Mouse (Mus musculus): ENCODE data around the gene Fam174b. TPM values are rescaled to one million over a fixed set of nuclear protein-coding genes. Genes with fewer than 3 reads are reported as not detected.

Gene Fam174b
- total RNA-seq (2021) = 10 to 100 TPM; 14.2 to 20.3 TPM
- long read RNA-seq, experiment 1, transcript Fam174b-201 (3 exons, 2,683 nt) = major isoform, 32 of 35 reads
- long read RNA-seq, experiment 1, partial matches to known transcripts = 0 of 35 reads
- long read RNA-seq, experiment 1, other reads (novel, unspliced or antisense) = 3 of 35 reads
- long read RNA-seq, experiment 2, transcript Fam174b-201 (3 exons, 2,683 nt) = major isoform, 78 of 85 reads
- long read RNA-seq, experiment 2, partial matches to known transcripts = 0 of 85 reads
- long read RNA-seq, experiment 2, other reads (novel, unspliced or antisense) = 7 of 85 reads

DNA sequence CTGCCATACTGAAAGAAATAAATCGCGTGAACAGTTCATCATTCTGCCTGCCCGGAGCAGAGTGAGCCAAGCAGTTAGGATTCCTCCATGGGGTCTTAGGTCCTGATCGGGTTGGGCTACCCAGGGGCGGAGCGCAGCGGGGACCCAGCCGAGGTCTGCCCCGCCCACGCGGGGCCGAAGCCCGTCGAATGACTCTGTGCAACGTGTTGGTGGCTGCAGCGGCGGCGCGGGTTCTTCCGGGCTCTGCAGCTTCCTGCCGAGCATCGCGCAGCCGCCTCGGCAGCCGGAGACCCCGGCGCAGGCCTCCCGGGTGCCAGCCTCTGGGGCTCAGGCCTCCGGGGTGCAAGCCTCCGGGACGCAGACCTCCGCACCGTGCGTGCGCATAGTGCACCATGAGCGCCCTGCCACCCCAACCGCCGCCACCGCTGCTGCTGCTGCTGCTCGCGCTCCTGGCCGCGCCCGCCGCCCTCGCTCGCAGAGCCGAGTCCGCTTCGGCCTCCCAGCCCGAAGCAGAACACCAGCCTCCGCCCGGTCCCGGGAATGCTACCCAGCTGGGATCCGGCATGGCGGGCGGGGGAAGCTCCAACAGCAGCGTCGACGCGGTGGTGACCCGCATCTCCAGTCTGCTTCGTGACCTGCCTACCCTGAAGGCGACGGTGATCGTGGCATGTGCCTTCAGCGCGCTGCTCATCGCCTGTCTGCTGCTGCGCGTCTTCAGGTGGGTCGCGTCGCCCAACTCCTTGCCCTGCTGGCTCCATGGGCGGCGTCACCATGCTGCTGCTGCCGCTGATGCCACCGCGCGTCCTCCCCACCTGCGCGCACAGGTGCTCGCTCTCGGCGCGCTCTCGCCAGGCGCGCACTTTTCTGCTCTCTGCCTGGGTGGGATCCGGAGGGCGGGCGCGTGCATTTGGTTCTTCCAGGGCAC lies at the start of gene Fam174b:
Gene Fam174b (plus strand): TSS at position 192 of the 925 bp plus-strand sequence.
- DNase-seq (ENCODE audit: low spot score in 2 of 2) = peak; percentile 26 to 36

DNA sequence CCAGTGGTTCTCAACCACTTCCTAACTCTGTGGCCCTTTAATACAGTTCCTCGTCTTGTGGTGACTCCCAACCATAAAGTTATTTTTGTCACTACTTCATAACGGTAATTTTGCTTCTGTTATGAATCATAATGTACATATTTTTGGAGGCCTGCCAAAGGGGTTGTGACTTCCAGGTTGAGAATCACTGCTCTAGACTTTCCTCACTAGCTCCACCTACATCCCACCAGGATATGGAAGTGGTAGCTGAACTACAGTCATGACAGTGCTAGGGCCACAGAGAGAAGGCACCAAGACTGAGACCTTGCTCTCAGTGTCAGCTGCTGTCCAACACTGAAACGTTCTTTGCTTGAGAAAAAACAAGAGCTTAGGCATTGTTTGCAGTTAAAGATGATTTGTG lies 43.0 kb upstream of the Fam174b start:
- no peak for DNase-seq (ENCODE audit: low spot score in 2 of 2)

DNA sequence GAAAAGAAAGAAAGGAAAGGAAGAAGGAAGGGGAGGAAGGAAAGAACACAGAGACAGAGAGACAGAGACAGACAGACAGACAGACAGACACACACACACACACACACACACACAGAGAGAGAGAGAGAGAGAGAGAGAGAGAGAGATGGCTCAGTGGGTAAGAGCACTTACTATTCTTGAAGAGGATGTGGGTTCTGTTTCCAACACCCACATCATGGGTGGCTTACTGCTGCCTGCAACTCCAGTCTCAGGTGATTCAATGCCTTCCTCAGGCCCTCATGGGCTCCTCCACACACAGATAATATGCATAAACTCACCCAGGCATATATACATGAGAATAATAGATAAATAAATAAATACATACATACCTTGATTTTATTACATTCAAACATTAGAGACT lies 35.8 kb upstream of the Fam174b start:
- DNase-seq (ENCODE audit: low spot score in 2 of 2) = no peak

DNA sequence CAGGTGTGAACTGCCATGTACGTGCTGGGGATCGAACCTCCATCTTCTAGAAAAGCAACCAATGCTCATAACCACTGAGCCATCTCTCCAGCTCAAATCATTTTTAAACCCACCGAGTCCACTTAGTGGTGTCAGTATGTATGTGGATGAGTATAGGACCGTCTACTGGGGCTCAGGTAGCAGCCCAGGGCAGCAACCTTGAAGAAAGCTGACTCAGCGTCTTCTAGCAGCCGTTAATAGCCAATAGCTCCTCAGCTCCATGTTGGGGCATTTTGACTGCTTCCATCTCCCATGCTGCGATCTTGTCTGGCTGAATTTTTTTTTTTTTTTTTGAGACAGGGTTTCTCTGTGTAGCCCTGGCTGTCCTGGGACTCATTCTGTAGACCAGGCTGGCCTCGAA lies 26.6 kb upstream of the Fam174b start:
- no peak for DNase-seq (ENCODE audit: low spot score in 2 of 2)

DNA sequence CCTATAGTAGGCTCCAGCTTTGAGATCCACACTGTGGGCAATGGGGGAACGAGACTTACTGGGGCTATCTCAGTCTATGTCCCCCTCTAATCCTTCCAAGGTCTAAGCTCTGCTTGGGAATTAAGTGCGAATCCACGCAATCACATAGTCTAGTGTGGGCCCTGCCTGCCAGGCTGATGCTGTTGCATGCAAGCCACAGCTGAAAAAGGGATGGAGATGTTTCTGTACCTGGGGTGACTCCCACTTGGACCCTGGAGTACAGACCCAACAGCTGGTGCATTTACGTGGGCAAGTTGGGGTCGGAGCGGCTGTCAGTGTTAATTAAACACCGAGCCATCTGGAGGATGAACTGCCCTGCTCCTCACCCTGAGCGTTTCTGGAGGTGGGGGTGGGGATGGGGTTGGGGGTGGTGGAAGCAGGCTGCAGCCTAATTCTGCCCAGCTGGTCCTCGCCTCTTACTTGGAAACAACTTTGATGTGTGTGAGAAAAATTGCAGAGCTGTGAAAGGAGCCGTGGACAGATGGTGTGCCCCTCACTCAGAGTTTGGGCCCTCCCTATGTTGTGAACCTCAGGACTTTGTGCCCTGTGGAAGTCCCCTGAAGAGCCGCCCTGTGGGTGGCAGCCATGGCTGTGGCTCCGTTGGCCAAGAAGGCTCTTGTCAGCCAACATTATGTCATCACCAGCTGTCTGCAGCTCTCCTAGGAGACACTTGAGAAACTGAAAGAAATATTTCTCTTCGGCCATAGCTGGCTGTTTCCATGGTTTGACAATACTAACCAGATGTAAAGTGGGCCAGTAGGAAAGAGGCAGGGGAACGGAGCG lies 24.0 kb upstream of the Fam174b start:
- no peak for DNase-seq (ENCODE audit: low spot score in 2 of 2)

DNA sequence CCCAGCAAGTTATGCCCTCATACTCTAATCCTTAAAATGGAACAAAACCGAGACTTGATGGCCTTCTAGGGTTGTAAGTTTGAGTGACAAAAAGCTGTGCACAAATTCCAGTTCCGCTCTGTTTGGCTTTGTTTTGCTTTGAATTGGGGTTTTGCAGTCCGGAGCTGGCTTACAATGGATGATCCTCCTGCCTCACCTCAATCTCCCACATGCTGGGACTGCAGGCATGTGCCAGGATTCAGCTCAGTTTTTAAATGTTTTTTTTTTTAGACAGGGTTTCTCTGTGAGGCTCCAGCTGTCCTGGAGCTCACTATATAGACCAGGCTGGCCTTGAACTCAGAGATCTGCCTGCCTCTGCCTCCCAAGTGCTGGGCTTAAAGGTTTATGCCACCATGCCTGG lies 23.3 kb upstream of the Fam174b start:
- no peak for DNase-seq (ENCODE audit: low spot score in 2 of 2)

DNA sequence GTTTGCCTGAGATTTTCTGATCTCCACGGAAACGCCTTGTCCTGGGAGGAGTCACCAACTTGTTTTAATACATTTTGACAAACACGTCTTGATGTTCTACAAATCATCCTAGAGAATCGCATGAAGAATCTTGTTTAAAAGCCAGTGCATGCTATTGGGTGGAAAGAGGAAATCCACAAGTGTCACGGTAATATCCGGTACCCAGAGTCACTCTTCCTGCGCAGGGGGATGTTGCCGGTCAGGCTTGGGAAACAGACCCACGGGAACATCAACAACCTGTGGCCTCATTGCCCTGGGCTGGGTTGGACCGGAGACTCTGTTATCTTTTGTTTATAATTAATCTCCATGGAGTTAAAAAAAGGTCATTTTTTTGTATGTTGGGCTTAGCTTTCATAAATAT lies 22.1 kb upstream of the Fam174b start:
- DNase-seq (ENCODE audit: low spot score in 2 of 2) = no peak

DNA sequence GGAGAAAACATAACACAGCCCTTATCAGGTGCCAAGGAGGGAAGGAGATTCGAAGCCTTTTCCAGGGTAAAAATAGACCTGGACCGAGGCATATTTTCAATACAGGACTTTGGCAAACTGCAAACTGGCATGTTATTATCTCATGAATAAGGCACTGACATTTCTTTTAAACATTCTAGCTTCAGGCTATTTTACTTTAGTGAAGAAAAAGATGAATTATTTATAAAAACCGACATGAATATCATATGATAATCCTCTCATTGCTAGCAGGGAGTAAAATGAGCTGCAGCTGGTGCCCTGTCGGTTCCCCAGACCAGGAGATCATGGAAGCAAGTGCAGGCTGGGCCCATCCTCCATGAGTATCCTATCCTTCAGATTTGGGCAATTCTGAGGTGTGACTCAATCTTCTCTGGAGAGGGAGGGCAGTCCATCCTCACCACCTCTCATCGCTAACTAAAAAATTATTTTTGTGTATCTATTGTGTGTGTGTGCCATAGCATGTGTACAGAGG lies 21.6 kb upstream of the Fam174b start:
- DNase-seq (ENCODE audit: low spot score in 2 of 2) = no peak

DNA sequence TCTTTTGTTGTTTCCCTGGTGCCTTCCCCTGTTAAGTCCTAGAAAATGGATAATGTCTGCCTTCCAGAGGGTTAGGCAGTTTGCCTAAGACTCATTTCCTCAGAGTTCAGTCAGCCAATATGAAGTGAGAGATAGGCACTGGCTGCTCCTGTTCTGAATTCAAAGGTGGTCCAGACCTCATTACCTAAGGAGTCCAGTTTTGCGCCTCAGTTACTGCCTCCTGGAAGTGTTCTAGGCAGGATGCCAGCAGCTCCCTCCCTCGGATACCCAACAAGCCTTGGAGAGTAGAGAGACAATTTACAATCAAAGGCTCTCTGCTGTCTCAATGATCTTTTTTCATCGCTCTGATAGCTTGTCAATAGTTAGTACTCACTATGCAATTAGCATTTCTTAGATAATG lies 19.1 kb upstream of the Fam174b start:
- no peak for DNase-seq (ENCODE audit: low spot score in 2 of 2)

DNA sequence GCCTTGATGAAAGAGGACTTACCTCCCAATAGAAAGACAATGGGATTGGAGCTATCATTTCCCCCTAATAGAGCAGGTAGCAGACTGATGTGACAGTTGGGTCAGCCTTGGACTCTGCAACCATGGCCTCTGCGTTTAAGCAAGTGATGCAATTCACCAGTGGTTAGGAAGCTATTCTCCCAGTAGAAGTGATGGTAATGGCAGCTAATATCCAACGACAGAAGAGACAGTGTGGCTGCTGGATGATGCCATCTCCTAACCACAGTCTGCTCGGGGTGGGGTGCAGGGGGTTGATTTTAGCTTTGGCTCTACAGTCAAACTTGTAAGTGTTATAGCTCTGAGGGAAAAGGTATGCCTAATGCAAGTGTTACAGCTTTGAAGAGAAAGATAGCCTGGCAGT lies 18.3 kb upstream of the Fam174b start:
- DNase-seq (ENCODE audit: low spot score in 2 of 2) = no peak

DNA sequence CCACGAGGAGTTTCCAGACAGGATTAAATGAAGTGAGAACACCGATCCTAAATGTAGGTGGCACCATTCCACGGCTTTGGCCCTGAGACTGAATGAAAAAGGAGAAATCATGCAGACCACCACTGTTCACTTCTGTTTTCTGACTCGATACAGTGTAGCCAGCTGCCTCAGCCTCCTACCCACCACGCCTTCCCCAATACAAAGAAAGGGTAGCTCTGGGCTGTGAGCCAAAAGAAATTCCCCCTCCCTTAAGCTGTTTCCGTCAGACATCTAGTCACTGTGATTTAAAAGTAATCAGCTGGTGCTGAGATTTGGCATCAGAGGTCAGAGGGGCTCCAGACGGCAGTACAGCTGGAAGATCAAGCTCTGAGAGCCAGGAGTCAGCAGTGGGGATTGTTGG lies 10.2 kb upstream of the Fam174b start:
- DNase-seq (ENCODE audit: low spot score in 2 of 2) = no peak

DNA sequence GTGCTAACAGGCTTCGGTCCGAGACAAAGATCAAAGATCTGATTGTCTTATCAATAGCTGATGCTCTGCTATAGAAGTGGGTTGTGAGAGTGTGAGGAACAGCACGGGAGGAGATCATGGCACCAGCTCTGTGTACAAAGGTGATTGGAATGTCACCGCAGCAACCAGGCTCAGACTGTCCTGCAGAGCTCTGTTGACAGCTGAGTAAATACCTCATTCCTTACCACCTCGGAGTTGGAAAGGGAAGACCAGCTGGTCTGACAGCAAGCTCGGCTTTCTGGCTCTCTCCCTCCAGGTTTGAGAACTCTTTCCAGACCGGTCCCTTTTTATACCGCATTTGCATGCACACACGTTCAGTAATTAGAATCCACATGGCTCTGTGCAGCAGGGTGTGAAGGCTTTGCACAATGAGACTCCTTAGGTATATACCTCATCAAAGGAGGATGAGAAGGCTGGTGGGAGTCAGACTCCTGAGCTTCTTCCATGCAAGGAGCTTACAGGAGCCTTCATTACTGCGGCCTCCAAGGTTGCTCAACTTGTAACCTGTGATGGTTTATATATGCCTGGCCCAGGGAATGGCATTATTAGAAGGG lies 9.6 kb upstream of the Fam174b start:
- no peak for DNase-seq (ENCODE audit: low spot score in 2 of 2)

DNA sequence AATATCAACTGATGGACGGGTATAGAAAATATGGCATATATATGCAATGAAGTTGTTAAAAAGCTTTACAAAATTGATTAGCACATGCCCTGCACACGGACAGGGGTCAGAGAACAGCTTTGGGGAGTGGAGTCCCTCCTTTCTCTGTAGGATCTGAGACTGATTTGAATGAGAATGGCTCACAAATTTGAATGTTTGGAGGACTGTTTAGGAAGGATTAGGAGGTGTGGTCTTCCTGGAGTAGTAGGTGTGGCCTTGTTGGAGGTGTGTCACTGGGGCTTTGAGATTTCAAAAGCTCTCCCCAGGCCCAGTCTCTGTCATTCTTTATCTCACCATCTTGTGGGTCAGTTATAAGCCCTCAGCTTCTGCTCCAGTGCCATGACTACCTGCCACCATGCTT lies 4.1 kb upstream of the Fam174b start:
- DNase-seq (ENCODE audit: low spot score in 2 of 2) = no peak

DNA sequence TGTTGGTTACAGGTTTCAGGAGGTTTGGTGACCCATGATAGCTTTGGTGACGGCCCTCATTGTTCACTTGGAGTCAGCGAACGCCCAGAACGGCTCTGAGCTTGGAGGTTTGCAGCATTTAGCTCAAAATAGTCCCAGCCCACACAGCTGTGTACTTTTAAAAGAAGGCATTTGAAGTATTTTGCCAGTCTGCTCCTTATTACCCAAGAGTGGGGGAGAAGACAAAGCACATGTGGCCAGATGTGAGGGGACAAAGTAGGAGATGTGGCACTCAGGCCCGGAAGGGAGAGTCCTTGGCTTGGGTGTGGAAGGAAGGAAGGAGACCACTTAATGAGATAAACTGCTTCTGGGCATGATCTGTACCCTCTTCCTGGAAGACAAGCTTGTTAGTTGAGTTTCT lies 1.3 kb downstream of the Fam174b start:
- DNase-seq (ENCODE audit: low spot score in 2 of 2) = no peak

DNA sequence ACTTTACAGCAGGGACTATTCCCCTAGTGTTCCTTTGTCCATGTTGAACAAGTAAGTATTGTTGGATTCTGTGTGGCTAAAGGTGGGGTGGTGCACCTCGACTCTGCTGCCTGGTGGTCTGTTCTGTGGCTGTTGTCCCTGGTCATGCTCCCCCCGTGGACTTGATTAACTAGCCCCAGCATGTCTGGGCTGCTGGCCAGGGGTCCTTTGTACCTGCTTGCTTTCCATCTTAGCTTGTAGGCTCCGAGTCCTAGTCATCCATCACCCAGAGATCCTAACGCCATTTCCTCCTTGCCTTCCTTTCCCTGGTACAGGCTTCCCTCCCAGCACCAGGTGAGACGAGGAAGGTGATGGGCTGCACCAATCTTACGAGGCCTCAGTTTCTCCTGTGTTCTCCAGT lies 1.7 kb downstream of the Fam174b start:
- DNase-seq (ENCODE audit: low spot score in 2 of 2) = no peak

DNA sequence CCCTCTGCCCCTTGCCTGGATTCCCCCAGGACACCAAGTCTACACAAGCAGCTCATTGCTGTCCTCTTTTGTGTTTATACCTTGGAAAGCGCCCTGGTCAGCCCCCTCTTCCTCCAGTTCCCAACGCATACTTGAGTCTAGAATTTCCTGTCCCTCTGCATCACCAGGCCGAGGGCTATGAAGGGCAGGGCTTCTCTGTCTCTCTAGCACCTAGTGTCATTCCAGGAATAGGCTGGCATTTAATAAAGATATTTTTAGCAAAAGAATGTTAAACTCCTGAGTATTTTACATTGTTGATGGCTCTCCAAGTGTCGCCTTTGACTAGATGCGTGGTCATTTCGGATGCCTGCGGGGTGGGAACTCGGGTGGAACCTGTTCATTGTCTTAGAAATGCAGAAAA lies 3.0 kb downstream of the Fam174b start:
- DNase-seq (ENCODE audit: low spot score in 2 of 2) = no peak

DNA sequence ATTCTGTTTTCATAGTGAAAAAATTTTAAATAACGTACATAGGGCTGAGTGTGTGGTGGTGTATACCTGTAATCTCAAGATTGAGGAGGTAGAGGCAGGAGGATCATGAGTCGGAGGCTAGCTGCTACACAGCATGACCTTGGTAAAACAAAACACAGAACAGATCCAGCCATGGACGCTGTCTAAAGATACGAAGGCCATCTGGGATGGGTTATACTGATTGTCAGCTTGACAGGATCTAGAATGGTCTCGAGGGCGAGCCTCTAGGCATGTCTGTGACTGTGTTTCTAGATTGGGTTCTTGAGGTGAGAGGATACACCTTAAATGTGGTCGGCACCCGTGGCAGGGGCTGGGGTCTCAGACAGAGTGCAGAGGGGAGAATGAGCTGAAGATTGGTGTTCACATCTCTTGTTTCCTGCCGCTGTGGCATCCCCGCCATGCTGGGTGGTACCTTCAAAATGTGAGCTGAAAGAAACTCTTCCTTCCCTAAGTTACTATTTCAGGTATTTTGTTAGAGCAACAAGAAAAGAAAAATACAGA lies 3.8 kb downstream of the Fam174b start:
- no peak for DNase-seq (ENCODE audit: low spot score in 2 of 2)

DNA sequence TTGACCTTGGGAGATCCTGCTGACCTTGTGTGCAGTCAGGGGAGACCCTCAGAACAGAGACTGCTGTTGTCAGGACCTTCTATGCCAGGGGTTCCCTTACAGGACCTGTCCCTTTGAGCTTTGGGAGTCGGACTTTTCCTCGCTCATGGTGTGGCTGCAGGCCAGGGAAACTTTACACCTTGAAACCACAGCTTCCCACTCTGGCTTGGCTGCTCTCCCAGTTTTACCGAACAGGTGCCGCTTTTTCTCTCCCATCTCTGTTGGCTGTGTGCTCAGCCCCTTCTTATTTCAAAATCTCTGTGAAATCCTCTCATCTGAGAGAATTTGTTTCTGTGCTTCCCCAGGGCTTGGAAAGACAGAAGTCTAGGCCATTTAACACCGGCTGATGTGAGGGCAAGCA lies 5.8 kb downstream of the Fam174b start:
- no peak for DNase-seq (ENCODE audit: low spot score in 2 of 2)

DNA sequence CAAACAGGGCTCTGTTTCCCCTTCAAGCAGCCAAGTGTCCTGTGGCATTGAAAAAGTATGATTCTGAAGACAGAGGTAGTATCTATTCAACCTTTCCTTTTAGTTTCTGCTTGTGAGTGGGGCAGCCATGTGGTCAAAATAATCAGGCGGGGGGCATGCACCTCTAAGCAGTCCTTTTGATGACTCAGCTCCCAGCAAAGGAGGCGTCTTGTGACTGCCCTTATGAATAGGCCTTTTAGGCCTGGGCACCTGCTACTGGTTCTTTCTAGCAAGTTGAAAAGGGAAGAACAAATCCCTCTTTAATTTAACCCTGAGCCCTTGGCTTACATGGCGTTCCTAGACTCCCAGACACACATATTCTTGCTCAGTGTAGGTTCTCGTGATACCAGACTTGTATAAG lies 6.7 kb downstream of the Fam174b start:
- no peak for DNase-seq (ENCODE audit: low spot score in 2 of 2)

DNA sequence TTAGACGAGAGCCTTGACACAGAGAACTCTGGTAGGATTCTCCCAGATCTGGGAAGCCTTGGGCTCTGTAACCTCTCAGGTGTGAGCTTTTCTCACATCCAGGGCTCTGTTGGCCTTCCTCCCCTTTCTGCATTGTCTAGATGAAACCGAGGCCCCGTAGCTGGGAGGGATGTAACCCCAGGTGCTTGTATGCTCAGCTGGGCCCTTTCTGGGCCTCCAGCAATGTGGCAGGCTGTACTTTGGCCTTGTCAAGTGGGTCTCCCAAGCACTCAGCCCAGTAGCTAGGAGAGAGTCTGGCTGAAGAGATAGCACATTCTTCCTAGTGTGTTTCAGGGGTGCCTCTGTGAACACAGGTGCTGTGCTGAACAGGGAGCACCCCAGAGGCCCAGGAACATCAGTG lies 7.4 kb downstream of the Fam174b start:
- no peak for DNase-seq (ENCODE audit: low spot score in 2 of 2)
